Comparison of ENCODE assay signal across 23 mouse cellular contexts in the genomic region with DNA sequence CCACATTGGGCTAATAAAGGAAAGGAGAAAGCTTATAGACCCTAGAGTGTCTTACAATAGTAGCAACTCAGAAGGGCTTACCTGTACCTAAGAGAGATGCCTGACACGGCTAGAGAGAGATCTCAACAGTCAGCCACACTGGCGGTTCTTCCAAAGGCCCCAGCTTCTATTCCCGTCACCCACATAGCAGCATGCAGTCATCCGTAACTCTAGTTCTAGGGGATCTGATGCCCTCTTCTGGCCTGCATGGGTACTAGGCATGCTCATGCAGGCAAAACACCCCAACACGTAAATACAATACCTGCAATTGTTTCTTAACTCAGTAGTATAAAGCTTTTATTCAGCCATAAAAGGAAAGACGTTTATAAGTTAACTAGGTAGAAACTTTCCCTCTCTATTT. TPM values are rescaled to one million over a fixed set of nuclear protein-coding genes. Genes with fewer than 3 reads are reported as not detected.
DNase-seq lines count a peak whose midpoint lies in the region; ATAC-seq and TF ChIP-seq lines count a peak whose summit lies in the region.
"Had no signal": no experiment of that assay in that cellular context is flagged by ENCODE, and none has a peak within 500 bp of the region (broad histone marks: within the 10 kb centered on the region; RNA-seq: fewer than 3 reads in every experiment).

No protein-coding gene starts in this region.

- H3K4me1 ChIP-seq in hindbrain, postnatal 0 days (ENCODE audit: insufficient read depth, low read length): no peaks in the 10 kb centered on the region
- H3K4me1 ChIP-seq in hindbrain, embryonic 16.5 days (ENCODE audit: control insufficient read depth, insufficient read depth, low read depth, low read length): no peaks in the 10 kb centered on the region; the same call in 1 of the 2 replicates
- H3K4me1 ChIP-seq in liver, postnatal 0 days (ENCODE audit: insufficient read depth): no peaks in the 10 kb centered on the region
- peaks cover 8% of the 10 kb centered on the region for H3K4me1 ChIP-seq in E14TG2a.4 (replicated peaks; ENCODE audit: low read depth, low read length)
- H3K4me1 ChIP-seq: forebrain, embryonic 12.5 days; midbrain, embryonic 15.5 days had no signal

- TF ChIP-seq EP300 in liver, postnatal 0 days (IDR thresholded peaks at IDR 0.05; ENCODE audit: low read depth): no peak

- 92% methylated on average over 6 of the region's 6 CpGs for WGBS in hindbrain, postnatal 0 days
- 94% methylated on average over 6 of the region's 6 CpGs for WGBS in hindbrain, embryonic 16.5 days
- 91% methylated on average over 6 of the region's 6 CpGs for WGBS in liver, postnatal 0 days (ENCODE audit: insufficient replicate concordance)

- no peak overlapping the region for H3K27ac ChIP-seq in hindbrain, postnatal 0 days
- H3K27ac ChIP-seq in hindbrain, embryonic 16.5 days (ENCODE audit: low read depth, low read length): no peak overlapping the region
- H3K27ac ChIP-seq in liver, postnatal 0 days (ENCODE audit: low read depth): no peak overlapping the region
- H3K27ac ChIP-seq: embryonic facial prominence, embryonic 13.5 days; forebrain, embryonic 12.5 days; hindbrain, embryonic 14.5 days; liver, embryonic 14.5 days; midbrain, embryonic 15.5 days; neural tube, embryonic 13.5 days had no signal

- no peak overlapping the region for H3K9ac ChIP-seq in hindbrain, postnatal 0 days (replicated peaks; ENCODE audit: low read length)
- no peak overlapping the region for H3K9ac ChIP-seq in hindbrain, embryonic 16.5 days (ENCODE audit: low read depth, low read length)
- H3K9ac ChIP-seq in liver, postnatal 0 days (replicated peaks): no peak overlapping the region
- H3K9ac ChIP-seq: embryonic facial prominence, embryonic 13.5 days; forebrain, embryonic 12.5 days; hindbrain, embryonic 14.5 days; liver, embryonic 14.5 days; midbrain, embryonic 15.5 days; neural tube, embryonic 13.5 days had no signal

- no peak for ATAC-seq in hindbrain, postnatal 0 days
- ATAC-seq in hindbrain, embryonic 16.5 days: no peak
- ATAC-seq in liver, postnatal 0 days: no peak
- ATAC-seq in megakaryocyte-erythroid progenitor cell, adult 5-6 weeks (replicated peaks; ENCODE audit: low FRiP score, low TSS enrichment, poor library complexity, severe bottlenecking): no peak
- ATAC-seq: intestine, embryonic 16.5 days; midbrain, embryonic 15.5 days had no signal

- H3K36me3 ChIP-seq in hindbrain, postnatal 0 days (ENCODE audit: insufficient read depth, low read length): peaks cover 22% of the 10 kb centered on the region
- H3K36me3 ChIP-seq in hindbrain, embryonic 16.5 days (ENCODE audit: control insufficient read depth, insufficient read depth, low read length): peaks cover 16% of the 10 kb centered on the region
- H3K36me3 ChIP-seq in liver, postnatal 0 days (replicated peaks; ENCODE audit: insufficient read depth, low read length): peaks cover 28% of the 10 kb centered on the region
- H3K36me3 ChIP-seq in E14TG2a.4 (ENCODE audit: insufficient read depth, low read length): peaks cover 73% of the 10 kb centered on the region

- H3K27me3 ChIP-seq in hindbrain, postnatal 0 days (ENCODE audit: insufficient read depth, low read length): no peaks in the 10 kb centered on the region
- no peaks in the 10 kb centered on the region for H3K27me3 ChIP-seq in hindbrain, embryonic 16.5 days (replicated peaks; ENCODE audit: control insufficient read depth, insufficient read depth, low read length)
- no peaks in the 10 kb centered on the region for H3K27me3 ChIP-seq in liver, postnatal 0 days (ENCODE audit: insufficient read depth, low read length)
- no peaks in the 10 kb centered on the region for H3K27me3 ChIP-seq in E14TG2a.4 (ENCODE audit: insufficient read depth, low read length)
- H3K27me3 ChIP-seq: embryonic facial prominence, embryonic 13.5 days; forebrain, embryonic 12.5 days; midbrain, embryonic 15.5 days; neural tube, embryonic 13.5 days had no signal

- DNase-seq in hindbrain, postnatal 0 days (ENCODE audit: low spot score): no peak
- DNase-seq in liver, postnatal 0 days: no peak
- no peak for DNase-seq in liver
- peak; percentile 66 for DNase-seq in R1 (ENCODE audit: low read depth, low spot score)
- DNase-seq in left cerebral cortex, adult 11 months (ENCODE audit: low spot score): no peak
- DNase-seq: adrenal gland, adult 2 months; cerebellum, adult 11-12 months; cerebellum, postnatal 14 days; heart, postnatal 4 days; layer of hippocampus, postnatal 36 days; thymus, postnatal 25 days had no signal

- no peaks in the 10 kb centered on the region for H3K9me3 ChIP-seq in hindbrain, postnatal 0 days (ENCODE audit: low read length)
- H3K9me3 ChIP-seq in hindbrain, embryonic 16.5 days (ENCODE audit: control insufficient read depth, low read length): no peaks in the 10 kb centered on the region
- H3K9me3 ChIP-seq in liver, postnatal 0 days (ENCODE audit: low read length): no peaks in the 10 kb centered on the region
- H3K9me3 ChIP-seq in E14TG2a.4 (ENCODE audit: low read length): no peaks in the 10 kb centered on the region
- H3K9me3 ChIP-seq: embryonic facial prominence, embryonic 13.5 days; midbrain, embryonic 15.5 days; neural tube, embryonic 13.5 days had no signal

- TF ChIP-seq CTCF in hindbrain, postnatal 0 days (IDR thresholded peaks at IDR 0.05; ENCODE audit: low read depth): peak; percentile 21; the same call in 1 of the 2 replicates
- peak; percentile 33 for TF ChIP-seq CTCF in liver, postnatal 0 days (IDR thresholded peaks at IDR 0.05; ENCODE audit: low read depth)
- TF ChIP-seq CTCF in E14TG2a.4 (conservative IDR thresholded peaks at IDR 0.05; ENCODE audit: low read length): peak; percentile 45

- no peak overlapping the region for H3K4me3 ChIP-seq in hindbrain, postnatal 0 days (ENCODE audit: low read length)
- no peak overlapping the region for H3K4me3 ChIP-seq in hindbrain, embryonic 16.5 days (ENCODE audit: low read length)
- no peak overlapping the region for H3K4me3 ChIP-seq in liver, postnatal 0 days (ENCODE audit: low read depth, low read length)
- no peak overlapping the region for H3K4me3 ChIP-seq in E14TG2a.4 (replicated peaks; ENCODE audit: low read length)
- H3K4me3 ChIP-seq: embryonic facial prominence, embryonic 13.5 days; erythroblast, embryonic 14.5 days; forebrain, embryonic 12.5 days; midbrain, embryonic 15.5 days; myocyte; neural tube, embryonic 13.5 days had no signal

- H3K4me2 ChIP-seq in hindbrain, postnatal 0 days (ENCODE audit: low read depth, low read length): no peak overlapping the region
- no peak overlapping the region for H3K4me2 ChIP-seq in hindbrain, embryonic 16.5 days (ENCODE audit: low read length)
- H3K4me2 ChIP-seq in liver, postnatal 0 days (ENCODE audit: low read depth, low read length): no peak overlapping the region
- H3K4me2 ChIP-seq: embryonic facial prominence, embryonic 13.5 days; forebrain, embryonic 12.5 days; hindbrain, embryonic 14.5 days; midbrain, embryonic 15.5 days; neural tube, embryonic 13.5 days had no signal

RNA-seq across cellular contexts. Expression of gene Tnrc6c, which starts 59.3 kb away (rescaled TPM):
- total RNA-seq in hindbrain, postnatal 0 days (2014; rRNA removed): 56.4 and 64.9 TPM in 2 replicates
- 18.3 and 19.7 TPM in 2 replicates for polyA plus RNA-seq in hindbrain, postnatal 0 days (2015; fragmentation: Nextera tagmentation; extraction: Ambion mirVana)
- polyA plus RNA-seq in hindbrain, embryonic 16.5 days (2015; fragmentation: Nextera tagmentation; extraction: Ambion mirVana): 18.9 and 21.4 TPM in 2 replicates
- 2.8 and 3.0 TPM in 2 replicates for polyA plus RNA-seq in liver, postnatal 0 days (2015; fragmentation: Nextera tagmentation; extraction: Ambion mirVana)
- 27.1 and 32.2 TPM in 2 replicates for total RNA-seq in megakaryocyte-erythroid progenitor cell, adult 5-6 weeks (2014; fragmentation: Nextera tagmentation)
- 15.8 and 18.0 TPM in 2 replicates for total RNA-seq in megakaryocyte-erythroid progenitor cell, adult 5-6 weeks (2017)
